Mouse (Mus musculus) heart, adult 2 months (tissue): ENCODE results near the gene Mtus2.

Experiments used
- CTCF ChIP-seq: fragments of 200-600 bp; IDR thresholded peaks from 2 replicates; pipeline ENCODE4 v1.8.1; 2022; ENCODE audit warnings: antibody characterized with exemption, mild to moderate bottlenecking, moderate library complexity
- EP300 ChIP-seq: fragments of 200-500 bp; IDR thresholded peaks from 2 replicates; pipeline ENCODE4 v1.6.1; 2011; ENCODE audit warnings: low read depth, low read length, control low read depth; ENCODE audit not compliant: insufficient read depth

GRCm38 (mm10) chr5:148289951-148290350 lies 332.8 kb downstream of the Mtus2 start:
- TF ChIP-seq CTCF (no peak), EP300 (no peak)
